Mouse (Mus musculus) embryonic facial prominence, embryonic 14.5 days (tissue): Measurements from ENCODE around the gene Emc6. TPM values are rescaled to one million over a fixed set of nuclear protein-coding genes. Genes with fewer than 3 reads are reported as not detected.
A peak's percentile ranks its signal among the peaks of the same experiment; 100 is the strongest.

ENCODE experiments used
- ATAC-seq: fragments of 200-750 bp; cut with Nextera tagmentation; 2 replicates; pipeline ENCODE4 v1.8.0; 2017; ENCODE audit warnings: low read depth, moderate number of reproducible peaks, moderate TSS enrichment
- DNase-seq: peaks from one replicate; pipeline ENCODE4 v3.0.0-alpha.2; 2015; ENCODE audit warnings: low spot score
- H3K27ac ChIP-seq: fragments of 300-500 bp; sonication (generic); replicated peaks from 2 replicates; pipeline ENCODE4 v1.5.1; 2014; ENCODE audit warnings: low read depth, mild to moderate bottlenecking, low read length, moderate library complexity
- H3K27me3 ChIP-seq: fragments of 300-500 bp; sonication (generic); replicated peaks from 2 replicates; pipeline ENCODE4 v1.6.1; 2014; ENCODE audit warnings: low read length; ENCODE audit not compliant: control insufficient read depth, insufficient read depth
- H3K36me3 ChIP-seq: fragments of 300-500 bp; sonication (generic); 2 replicates; pipeline ENCODE4 v1.6.1; 2014; ENCODE audit warnings: low read length, mixed read lengths; ENCODE audit not compliant: control insufficient read depth, insufficient read depth
- H3K4me1 ChIP-seq: fragments of 300-500 bp; sonication (generic); 2 replicates; pipeline ENCODE4 v1.6.1; 2014; ENCODE audit warnings: antibody characterized with exemption, low read length; ENCODE audit not compliant: control insufficient read depth, insufficient read depth
- H3K4me2 ChIP-seq: fragments of 300-500 bp; sonication (generic); 2 replicates; pipeline ENCODE4 v1.6.1; 2014; ENCODE audit warnings: low read depth, mild to moderate bottlenecking, low read length, moderate library complexity, mixed read lengths
- H3K4me3 ChIP-seq: fragments of 300-500 bp; sonication (generic); 2 replicates; pipeline ENCODE4 v1.5.1; 2014; ENCODE audit warnings: low read depth, mild to moderate bottlenecking, low read length
- H3K9ac ChIP-seq: fragments of 300-500 bp; sonication (generic); 2 replicates; pipeline ENCODE4 v1.6.1; 2014; ENCODE audit warnings: low read depth, mild to moderate bottlenecking, low read length, moderate library complexity, mixed read lengths
- H3K9me3 ChIP-seq: fragments of 300-500 bp; sonication (generic); 2 replicates; pipeline ENCODE4 v1.6.1; 2016; ENCODE audit warnings: low read length; ENCODE audit not compliant: control insufficient read depth
- WGBS: fragments of 180-500 bp; shearing (Covaris S2); extraction: QIAGEN DNeasy Blood & Tissue Kit; methylation state at CpG from one replicate; pipeline ENCODE4 v1.1.7; 2014; 5-methylcytosine and 5-hydroxymethylcytosine counted together
- polyA plus RNA-seq: library from polyadenylated mRNA; unstranded; fragments of >200 nt; fragmentation: Nextera tagmentation; extraction: Ambion mirVana; gene quantifications from 2 replicates; pipeline ENCODE4 v1.2.1, GENCODE M21; 2014

Gene Emc6
- polyA plus RNA-seq, 1 experiment from 2014 or later: 111 TPM

GRCm38 (mm10) chr11:73168576-73168975 lies 8.3 kb downstream of the Emc6 start:
- no peak overlapping the region for H3K27ac ChIP-seq
- no peaks in the 10 kb centered on the region for H3K4me1 ChIP-seq
- no peaks in the 10 kb centered on the region for H3K9me3 ChIP-seq
- no peak for ATAC-seq
- no peak overlapping the region for H3K4me3 ChIP-seq
- peaks cover 13% of the 10 kb centered on the region for H3K36me3 ChIP-seq
- no peak overlapping the region for H3K4me2 ChIP-seq
- no peaks in the 10 kb centered on the region for H3K27me3 ChIP-seq
- no peak for DNase-seq
- H3K9ac ChIP-seq: no peak overlapping the region
- 77% methylated on average over 6 of the region's 6 CpGs for WGBS

GRCm38 (mm10) chr11:73168071-73168470 lies 8.8 kb downstream of the Emc6 start:
- H3K36me3 ChIP-seq: peaks cover 8% of the 10 kb centered on the region
- H3K4me1 ChIP-seq: no peaks in the 10 kb centered on the region
- H3K27me3 ChIP-seq: no peaks in the 10 kb centered on the region
- H3K4me2 ChIP-seq: no peak overlapping the region
- no peak overlapping the region for H3K4me3 ChIP-seq
- DNase-seq: no peak
- H3K27ac ChIP-seq: no peak overlapping the region
- no peaks in the 10 kb centered on the region for H3K9me3 ChIP-seq
- no peak for ATAC-seq
- H3K9ac ChIP-seq: no peak overlapping the region
- 81% methylated on average over 8 of the region's 8 CpGs for WGBS

- WGBS: 76% methylated on average over 5 of the region's 5 CpGs
- Histone ChIP-seq H3K36me3 (no peaks in the 10 kb centered on the region), H3K4me1 (0 out of 2 replicates have a peak, but pooled peaks cover 5% of the 10 kb centered on the region), H3K27me3 (peaks cover 30% of the 10 kb centered on the region), H3K4me2 (no peak overlapping the region), H3K4me3 (no peak overlapping the region), H3K9me3 (no peaks in the 10 kb centered on the region), H3K27ac (no peak overlapping the region), H3K9ac (no peak overlapping the region)
- ATAC-seq (no peak), DNase-seq (no peak)
Observed at GRCm38 (mm10) chr11:73162284-73162683, 14.6 kb downstream of the Emc6 start.

- Histone ChIP-seq H3K27ac (no peak overlapping the region), H3K36me3 (no peaks in the 10 kb centered on the region), H3K9ac (no peak overlapping the region), H3K4me3 (no peak overlapping the region), H3K27me3 (peaks cover 30% of the 10 kb centered on the region), H3K9me3 (no peaks in the 10 kb centered on the region), H3K4me1 (0 out of 2 replicates have a peak, but pooled peaks cover 5% of the 10 kb centered on the region), H3K4me2 (no peak overlapping the region)
- no peak for ATAC-seq
- DNase-seq: no peak
- WGBS: 83% methylated on average over 4 of the region's 4 CpGs
Observed at GRCm38 (mm10) chr11:73161616-73162015, 15.2 kb downstream of the Emc6 start.

GRCm38 (mm10) chr11:73160811-73161200 lies 16.0 kb downstream of the Emc6 start:
- no peak overlapping the region for H3K27ac ChIP-seq
- peak overlapping the region; percentile 48 for H3K4me3 ChIP-seq
- DNase-seq: peak; percentile 47
- peaks cover 30% of the 10 kb centered on the region for H3K27me3 ChIP-seq
- 23% methylated on average over 6 of the region's 6 CpGs for WGBS
- ATAC-seq: no peak
- no peaks in the 10 kb centered on the region for H3K36me3 ChIP-seq
- peak overlapping the region; percentile 84 for H3K4me2 ChIP-seq
- H3K9me3 ChIP-seq: no peaks in the 10 kb centered on the region
- H3K9ac ChIP-seq: peak overlapping the region; percentile 61; the same call in 1 of the 2 replicates
- 0 out of 2 replicates have a peak, but pooled peaks cover 5% of the 10 kb centered on the region for H3K4me1 ChIP-seq

- Histone ChIP-seq H3K4me1 (0 out of 2 replicates have a peak, but pooled peaks cover 5% of the 10 kb centered on the region), H3K27ac (no peak within 1 kb of the TSS), H3K36me3 (no peaks in the 10 kb centered on the region), H3K27me3 (peaks cover 30% of the 10 kb centered on the region), H3K4me3 (peak within 1 kb of the TSS; percentile 48), H3K9me3 (no peaks in the 10 kb centered on the region), H3K9ac (peak within 1 kb of the TSS; percentile 61), H3K4me2 (peak within 1 kb of the TSS; percentile 84)
- peak; percentile 77; the same call in 1 of the 2 replicates for ATAC-seq
- WGBS: 4% methylated on average over 30 of the region's 49 CpGs
- DNase-seq: peak; percentile 55
Observed at GRCm38 (mm10) chr11:73159957-73160810, 16.7 kb downstream of the Emc6 start, which contains the start of gene P2rx5. Gene P2rx5 (plus strand): TSS chr11:73160421.

- Histone ChIP-seq H3K9me3 (no peaks in the 10 kb centered on the region), H3K4me3 (no peak overlapping the region), H3K4me1 (no peaks in the 10 kb centered on the region), H3K27ac (no peak overlapping the region), H3K27me3 (peaks cover 14% of the 10 kb centered on the region; the same call in 1 of the 2 replicates), H3K4me2 (no peak overlapping the region), H3K36me3 (no peaks in the 10 kb centered on the region), H3K9ac (no peak overlapping the region)
- ATAC-seq (no peak), DNase-seq (peak; percentile 27)
- 59% methylated on average over 6 of the region's 6 CpGs for WGBS
Observed at GRCm38 (mm10) chr11:73155071-73155470, 21.8 kb downstream of the Emc6 start.

GRCm38 (mm10) chr11:73148209-73148608 lies 28.6 kb downstream of the Emc6 start:
- H3K4me3 ChIP-seq: no peak overlapping the region
- no peaks in the 10 kb centered on the region for H3K27me3 ChIP-seq
- no peak for ATAC-seq
- H3K9me3 ChIP-seq: no peaks in the 10 kb centered on the region
- no peaks in the 10 kb centered on the region for H3K36me3 ChIP-seq
- no peak overlapping the region for H3K27ac ChIP-seq
- H3K4me2 ChIP-seq: no peak overlapping the region
- WGBS: 78% methylated on average over 9 of the region's 9 CpGs
- no peak for DNase-seq
- no peaks in the 10 kb centered on the region for H3K4me1 ChIP-seq
- H3K9ac ChIP-seq: no peak overlapping the region
